Mouse (Mus musculus) small intestine, adult 2 months (tissue): Measurements from ENCODE around the gene Kctd11. TPM values are rescaled to one million over a fixed set of nuclear protein-coding genes. Genes with fewer than 3 reads are reported as not detected.

Experiments used
- H3K27ac ChIP-seq: fragments of 200-500 bp; 2 replicates; pipeline ENCODE4 v1.5.1; 2012; ENCODE audit warnings: low read depth, low read length, control low read depth, inconsistent platforms; ENCODE audit not compliant: insufficient read depth
- H3K27me3 ChIP-seq: fragments of 200-500 bp; 2 replicates; pipeline ENCODE4 v1.6.1; 2012; ENCODE audit warnings: mild to moderate bottlenecking, moderate library complexity, low read length, inconsistent platforms; ENCODE audit not compliant: control insufficient read depth, insufficient read depth
- H3K36me3 ChIP-seq: fragments of 200-500 bp; 2 replicates; pipeline ENCODE4 v1.6.1; 2012; ENCODE audit warnings: mild to moderate bottlenecking, low read length, control low read depth, inconsistent platforms; ENCODE audit not compliant: control insufficient read depth, insufficient read depth
- H3K4me1 ChIP-seq: fragments of 200-500 bp; 2 replicates; pipeline ENCODE4 v1.6.1; 2012; ENCODE audit warnings: low read length, inconsistent platforms, mixed read lengths; ENCODE audit not compliant: control insufficient read depth, insufficient read depth, insufficient read length
- H3K4me3 ChIP-seq: fragments of 200-500 bp; 2 replicates; pipeline ENCODE4 v1.5.1; 2012; ENCODE audit warnings: low read depth, mild to moderate bottlenecking, control low read depth, inconsistent platforms, low read length, moderate library complexity
- CTCF ChIP-seq: fragments of 200-500 bp; IDR thresholded peaks from 2 replicates; pipeline ENCODE4 v1.5.1; 2012; ENCODE audit warnings: low read depth, mild to moderate bottlenecking, control low read depth, inconsistent platforms, low read length, moderate library complexity, mixed read lengths; ENCODE audit not compliant: insufficient replicate concordance, insufficient read length; ENCODE audit errors: extremely low read depth
- POLR2A ChIP-seq: fragments of 200-500 bp; IDR thresholded peaks from 2 replicates; pipeline ENCODE4 v1.6.1; 2012; ENCODE audit warnings: low read depth, mild to moderate bottlenecking, control low read depth, inconsistent platforms, low read length, moderate library complexity
- WGBS: fragments of 180-500 bp; shearing (Covaris S2); methylation state at CpG from one replicate; pipeline ENCODE4 v1.1.7; 2018; 5-methylcytosine and 5-hydroxymethylcytosine counted together
- polyA plus RNA-seq: library from polyadenylated mRNA; depleted of rRNA; stranded (reverse); fragments of >200 nt; gene quantifications from 2 replicates; pipeline ENCODE4 v1.2.3, GENCODE M21; 2012

Kctd11 gene
- polyA plus RNA-seq, 1 experiment = 2.8 TPM

DNA sequence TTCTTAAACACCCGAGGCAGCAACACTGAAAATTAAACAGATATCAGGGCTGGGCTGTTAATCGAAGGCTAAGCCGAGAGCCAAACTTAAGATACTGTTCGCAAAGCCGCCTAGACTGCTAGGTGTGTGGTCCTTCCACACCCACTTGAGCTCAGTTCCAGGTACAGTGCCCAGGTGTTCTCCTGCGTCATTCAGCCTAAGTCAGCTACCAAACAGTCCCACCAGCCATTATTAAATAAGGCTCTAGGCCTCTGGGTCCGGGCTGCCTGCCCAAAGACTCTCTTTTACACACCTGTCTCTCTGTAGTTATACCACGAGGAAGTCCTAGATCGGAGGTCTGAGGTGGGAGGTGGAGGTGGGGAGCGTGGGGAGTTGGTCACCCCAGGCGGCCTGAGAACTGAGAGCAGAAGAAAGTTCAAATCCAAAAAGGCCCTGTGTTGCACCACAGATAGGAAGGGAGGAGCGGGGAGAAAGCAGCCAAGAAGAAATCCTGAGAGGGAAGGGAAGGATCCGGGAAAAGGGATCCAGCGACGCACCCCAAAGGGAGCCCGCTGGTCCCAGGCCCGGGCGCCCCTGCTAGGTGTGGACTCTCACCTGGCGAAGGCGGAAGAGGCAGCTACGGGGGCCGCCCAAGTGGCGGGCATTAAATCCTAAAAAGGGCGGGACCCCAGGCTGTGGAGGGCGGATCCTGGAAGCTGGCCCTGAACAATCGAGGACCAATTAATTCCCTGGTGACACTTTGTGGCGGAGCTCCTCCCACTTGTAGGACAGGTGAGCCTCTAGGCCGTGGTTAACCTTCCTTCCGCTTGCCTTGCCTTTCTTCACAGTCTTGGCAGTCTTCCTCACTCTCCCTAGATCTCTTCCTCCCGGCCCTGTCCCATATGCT, 22.9 kb downstream of the Kctd11 start, which contains the start of gene Tnk1:
TSS of gene Tnk1 (minus strand) at position 618 of the 886 bp plus-strand sequence.
- Histone ChIP-seq H3K36me3 (peaks cover 14% of the 10 kb centered on the region), H3K4me1 (peaks cover 11% of the 10 kb centered on the region), H3K27ac (peak within 1 kb of the TSS; percentile 85), H3K27me3 (no peaks in the 10 kb centered on the region), H3K4me3 (peak within 1 kb of the TSS; percentile 74)
- 13% methylated on average over 30 of the region's 30 CpGs for WGBS
- no peak for TF ChIP-seq CTCF
- peak; percentile 79; the same call in 1 of the 2 replicates for TF ChIP-seq POLR2A

GRCm38 (mm10) chr11:69855347-69855746, 25.9 kb downstream of the Kctd11 start:
- WGBS = 70% methylated on average over 16 of the region's 16 CpGs

DNA sequence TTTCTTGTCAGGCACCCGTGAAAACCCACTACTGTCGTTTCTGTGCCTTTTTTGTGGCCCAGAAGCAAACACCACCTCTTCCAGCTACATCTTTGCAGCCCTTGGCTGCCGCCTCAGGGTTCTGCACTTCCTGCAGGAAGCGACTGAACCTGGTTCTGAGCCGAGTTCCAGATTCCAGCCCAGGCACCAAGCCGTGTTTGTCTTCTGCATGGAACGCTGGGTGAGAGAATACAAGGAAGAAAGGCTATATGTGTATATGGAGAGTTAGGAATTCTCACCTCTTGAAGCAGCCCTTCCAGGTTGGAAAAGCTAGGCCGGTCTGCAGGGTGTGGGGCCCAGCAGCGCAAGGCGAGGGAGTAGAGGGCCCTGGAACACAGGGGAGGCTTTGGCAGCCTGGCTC, 26.5 kb downstream of the Kctd11 start:
- Histone ChIP-seq H3K36me3 (peaks cover 47% of the 10 kb centered on the region), H3K27me3 (no peaks in the 10 kb centered on the region), H3K4me3 (no peak overlapping the region), H3K4me1 (peaks cover 11% of the 10 kb centered on the region), H3K27ac (no peak overlapping the region)
- WGBS = 78% methylated on average over 10 of the region's 10 CpGs
- TF ChIP-seq POLR2A = no peak
- TF ChIP-seq CTCF = no peak

More at GRCm38 (mm10) chr11:69855347-69855746, 25.9 kb downstream of the Kctd11 start:
- H3K4me3 ChIP-seq = no peak overlapping the region
- peaks cover 11% of the 10 kb centered on the region for H3K4me1 ChIP-seq
- H3K27me3 ChIP-seq = no peaks in the 10 kb centered on the region
- H3K36me3 ChIP-seq = peaks cover 41% of the 10 kb centered on the region
- TF ChIP-seq POLR2A (no peak), CTCF (no peak)
- no peak overlapping the region for H3K27ac ChIP-seq

GRCm38 (mm10) chr11:69853994-69854393, 27.2 kb downstream of the Kctd11 start:
- Histone ChIP-seq H3K27me3 (no peaks in the 10 kb centered on the region), H3K4me1 (peaks cover 8% of the 10 kb centered on the region), H3K4me3 (no peak overlapping the region), H3K27ac (no peak overlapping the region), H3K36me3 (peaks cover 48% of the 10 kb centered on the region)
- 38% methylated on average over 7 of the region's 7 CpGs for WGBS
- TF ChIP-seq CTCF (no peak), POLR2A (no peak)

DNA sequence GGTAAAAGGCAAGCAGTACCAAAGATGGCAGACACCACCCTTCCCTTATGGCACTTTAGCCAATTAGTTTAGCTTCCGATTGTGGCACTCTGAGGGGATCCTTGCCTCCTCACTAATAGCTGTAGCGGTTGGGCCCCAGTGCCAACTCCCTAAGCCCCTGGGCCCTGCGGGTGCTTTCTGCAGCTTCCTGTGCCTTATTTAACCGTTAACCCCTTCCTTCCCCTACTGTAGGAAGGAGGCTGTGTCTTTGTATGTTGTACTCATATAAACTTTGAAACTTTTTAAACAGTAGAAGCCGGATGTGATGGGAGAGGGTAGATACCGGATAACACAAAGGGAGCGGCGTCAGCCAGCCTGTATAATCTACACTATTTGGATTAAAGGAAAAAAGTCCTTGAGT, 30.5 kb downstream of the Kctd11 start:
- H3K27ac ChIP-seq = no peak overlapping the region
- no peaks in the 10 kb centered on the region for H3K27me3 ChIP-seq
- peaks cover 46% of the 10 kb centered on the region for H3K36me3 ChIP-seq
- peaks cover 14% of the 10 kb centered on the region for H3K4me1 ChIP-seq
- no peak overlapping the region for H3K4me3 ChIP-seq
- 74% methylated on average over 8 of the region's 8 CpGs for WGBS
- TF ChIP-seq CTCF (no peak), POLR2A (no peak)

- Histone ChIP-seq H3K4me1 (peaks cover 16% of the 10 kb centered on the region), H3K4me3 (no peak overlapping the region), H3K27ac (no peak overlapping the region), H3K27me3 (no peaks in the 10 kb centered on the region), H3K36me3 (peaks cover 38% of the 10 kb centered on the region)
- TF ChIP-seq POLR2A (no peak), CTCF (no peak)
- WGBS = 87% methylated on average over 15 of the region's 15 CpGs
Observed at GRCm38 (mm10) chr11:69849884-69850283, 31.3 kb downstream of the Kctd11 start.

DNA sequence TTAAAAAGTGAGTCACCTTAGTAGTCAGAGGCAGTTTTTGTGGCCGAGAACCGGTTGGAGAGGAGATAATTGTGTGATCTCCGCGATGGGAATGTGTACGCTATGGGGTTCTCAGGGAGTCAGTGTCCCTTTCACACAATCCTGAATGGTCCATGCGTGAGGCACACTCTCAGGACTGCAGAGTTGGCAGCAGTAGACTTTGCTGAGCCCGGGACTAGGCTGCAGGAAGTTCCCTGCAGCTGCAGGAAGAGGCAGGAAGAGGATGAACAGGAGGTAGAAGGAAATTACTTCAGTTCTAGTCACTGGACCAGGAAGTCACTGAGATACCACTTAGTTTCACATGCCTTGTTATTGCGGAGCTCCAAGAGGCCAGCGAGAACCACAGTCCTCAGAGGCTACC, 32.1 kb downstream of the Kctd11 start:
- TF ChIP-seq CTCF = no peak
- no peak for TF ChIP-seq POLR2A
- H3K27me3 ChIP-seq = no peaks in the 10 kb centered on the region
- no peak overlapping the region for H3K4me3 ChIP-seq
- H3K36me3 ChIP-seq = peaks cover 34% of the 10 kb centered on the region
- H3K27ac ChIP-seq = no peak overlapping the region
- 77% methylated on average over 9 of the region's 9 CpGs for WGBS
- H3K4me1 ChIP-seq = peaks cover 16% of the 10 kb centered on the region
